Mouse (Mus musculus) CH12.LX (cell line): ENCODE data around the gene Rbm48. TPM values are rescaled to one million over a fixed set of nuclear protein-coding genes. Genes with fewer than 3 reads are reported as not detected.
"Not testable (repeated sequence)": the region's sequence is repeated elsewhere in the genome, so short reads cannot be mapped to it uniquely, and the experiment has no call there.

ENCODE experiments used
- DNase-seq: peaks from one replicate; pipeline ENCODE4 v3.0.0-alpha.2; 2013; ENCODE audit errors: extremely low read depth
- H3K27ac ChIP-seq: 2 replicates; pipeline ENCODE4 v1.5.1; 2012; ENCODE audit warnings: low read depth, mild to moderate bottlenecking, control low read depth, moderate library complexity; ENCODE audit not compliant: insufficient read depth
- H3K27me3 ChIP-seq: replicated peaks from 2 replicates; pipeline ENCODE3; 2012; ENCODE audit warnings: inconsistent platforms
- H3K36me3 ChIP-seq, 2 experiments: replicated peaks in 1 of 2; 2 replicates each; pipeline versions ENCODE3 to v1.6.1; 2012; ENCODE audit warnings: inconsistent platforms in 1 of 2, low read length in 1 of 2, mild to moderate bottlenecking in 1 of 2, mixed read lengths in 1 of 2, moderate library complexity in 1 of 2; ENCODE audit not compliant: control insufficient read depth in 1 of 2, insufficient read depth in 1 of 2
- H3K4me1 ChIP-seq, 2 experiments: 2 replicates each; pipeline ENCODE4 v1.6.1; 2012; ENCODE audit warnings: inconsistent platforms in 1 of 2, moderate library complexity in 1 of 2; ENCODE audit not compliant: insufficient read depth in 2 of 2, control insufficient read depth in 1 of 2
- H3K4me2 ChIP-seq: 2 replicates; pipeline ENCODE4 v1.6.1; 2012; ENCODE audit warnings: low read depth, mild to moderate bottlenecking, control low read depth; ENCODE audit not compliant: poor library complexity, insufficient read depth, severe bottlenecking
- H3K4me3 ChIP-seq, 3 experiments: fragments of 150-350 bp in 1 of 3; sonication (generic) in 1 of 3; replicated peaks in 1 of 3; 2 replicates each; pipeline versions ENCODE3 to v1.5.1; 2011 to 2012; ENCODE audit warnings: low read depth in 2 of 3, low read length in 2 of 3, mild to moderate bottlenecking in 2 of 3, moderate library complexity in 2 of 3, control low read depth in 1 of 3, improper control_type of control experiment in 1 of 3, inconsistent platforms in 1 of 3, mixed read lengths in 1 of 3; ENCODE audit not compliant: poor library complexity in 1 of 3
- H3K79me2 ChIP-seq: replicated peaks from 2 replicates; pipeline ENCODE4 v1.6.1; 2012; ENCODE audit warnings: mild to moderate bottlenecking, moderate library complexity; ENCODE audit not compliant: control insufficient read depth, poor library complexity, insufficient read depth, severe bottlenecking; ENCODE audit errors: extremely low read depth
- H3K9ac ChIP-seq: 2 replicates; pipeline ENCODE4 v1.6.1; 2012; ENCODE audit warnings: low read depth, mild to moderate bottlenecking, control low read depth, moderate library complexity; ENCODE audit not compliant: insufficient read depth
- H3K9me3 ChIP-seq: replicated peaks from 2 replicates; pipeline ENCODE3; 2012; ENCODE audit warnings: low read length, inconsistent platforms, mixed read lengths
- CHD1 ChIP-seq: IDR thresholded peaks from 2 replicates; pipeline ENCODE4 v1.6.1; 2012; ENCODE audit warnings: low read depth, low read length, improper control_type of control experiment, inconsistent platforms
- E2F4 ChIP-seq: IDR thresholded peaks from 2 replicates; pipeline ENCODE4 v1.6.1; 2011; ENCODE audit warnings: low read depth, low read length, improper control_type of control experiment; ENCODE audit not compliant: insufficient replicate concordance
- ETS1 ChIP-seq: conservative IDR thresholded peaks from 2 replicates; pipeline ENCODE4 v1.6.1; 2012; ENCODE audit warnings: low read depth, mild to moderate bottlenecking, inconsistent platforms, low read length, improper control_type of control experiment, moderate library complexity
- GABPA ChIP-seq: IDR thresholded peaks from 2 replicates; pipeline ENCODE4 v1.6.1; 2012; ENCODE audit warnings: low read depth, low read length, improper control_type of control experiment, inconsistent platforms; ENCODE audit not compliant: insufficient replicate concordance
- KAT2A ChIP-seq: IDR thresholded peaks from 2 replicates; pipeline ENCODE4 v1.6.1; 2012; ENCODE audit warnings: low read length, improper control_type of control experiment, inconsistent platforms; ENCODE audit not compliant: insufficient replicate concordance
- MAFK ChIP-seq: IDR thresholded peaks from 2 replicates; pipeline ENCODE4 v1.6.1; 2011; ENCODE audit warnings: low read length, improper control_type of control experiment; ENCODE audit not compliant: insufficient replicate concordance
- MAX ChIP-seq: IDR thresholded peaks from 2 replicates; pipeline ENCODE4 v1.6.1; 2011; ENCODE audit warnings: low read length, improper control_type of control experiment
- MEF2A ChIP-seq: IDR thresholded peaks from 2 replicates; pipeline ENCODE4 v1.6.1; 2014; ENCODE audit warnings: low read depth, mild to moderate bottlenecking, inconsistent platforms, low read length, improper control_type of control experiment, borderline replicate concordance
- MYC ChIP-seq: IDR thresholded peaks from 2 replicates; pipeline ENCODE4 v1.6.1; 2011; ENCODE audit warnings: low read depth, mild to moderate bottlenecking, improper control_type of control experiment, low read length
- POLR2A ChIP-seq: IDR thresholded peaks from 2 replicates; pipeline ENCODE4 v1.6.1; 2011; ENCODE audit warnings: low read depth, mild to moderate bottlenecking, improper control_type of control experiment, low read length
- RAD21 ChIP-seq: IDR thresholded peaks from 2 replicates; pipeline ENCODE4 v1.6.1; 2011; ENCODE audit warnings: low read depth, mild to moderate bottlenecking, low read length, improper control_type of control experiment, moderate library complexity
- RCOR1 ChIP-seq: conservative IDR thresholded peaks from 2 replicates; pipeline ENCODE4 v1.6.1; 2012; ENCODE audit warnings: low read depth, mild to moderate bottlenecking, inconsistent platforms, low read length, improper control_type of control experiment
- SMC3 ChIP-seq: IDR thresholded peaks from 2 replicates; pipeline ENCODE4 v1.6.1; 2011; ENCODE audit warnings: low read depth, low read length, improper control_type of control experiment
- TCF12 ChIP-seq: IDR thresholded peaks from 2 replicates; pipeline ENCODE4 v1.6.1; 2014; ENCODE audit warnings: low read depth, mild to moderate bottlenecking, inconsistent platforms, low read length, improper control_type of control experiment
- USF1 ChIP-seq: IDR thresholded peaks from 2 replicates; pipeline ENCODE4 v1.6.1; 2014; ENCODE audit warnings: low read depth, mild to moderate bottlenecking, inconsistent platforms, low read length, improper control_type of control experiment
- ZMIZ1 ChIP-seq: IDR thresholded peaks from 2 replicates; pipeline ENCODE4 v1.6.1; 2012; ENCODE audit warnings: low read depth, mild to moderate bottlenecking, inconsistent platforms, low read length, improper control_type of control experiment
- ZNF384 ChIP-seq: IDR thresholded peaks from 2 replicates; pipeline ENCODE4 v1.6.1; 2012; ENCODE audit warnings: low read depth, low read length, improper control_type of control experiment, inconsistent platforms
- dilution Hi-C: fragments of 300-500 bp; cut with MboI; formaldehyde crosslinking; loops from 2 replicates; pipeline ENCODE4 v1.14.3; 2020; ENCODE audit warnings: low sequenced_read_pairs; ENCODE audit not compliant: extremely low pct_unique_long_range_greater_than_20kb, extremely low pct_ligation_motif_present
- in situ Hi-C: fragments of 300-500 bp; cut with MboI; formaldehyde crosslinking; loops from 3 replicates; pipeline ENCODE4 v1.14.3; 2019; ENCODE audit warnings: low sequenced_read_pairs, low pct_ligation_motif_present, low pct_unique_long_range_greater_than_20kb, mixed read lengths
- polyA plus RNA-seq: library from polyadenylated mRNA; unstranded; fragments of >175 nt; gene quantifications from 2 replicates; pipeline ENCODE4 v1.2.1, GENCODE M21; 2012; ENCODE audit warnings: low read depth; ENCODE audit not compliant: insufficient read length
- total RNA-seq, 2 experiments: library from RNA; depleted of rRNA; stranded (reverse); fragments of 300-350 nt in 1 of 2; fragments of >200 nt in 1 of 2; gene quantifications; 2 replicates each; pipeline ENCODE4 v1.2.3; 2012 to 2014

Rbm48 gene
- total and polyA plus RNA-seq, 3 experiments = 8.7 to 15.9 (median 14.2) TPM

DNA sequence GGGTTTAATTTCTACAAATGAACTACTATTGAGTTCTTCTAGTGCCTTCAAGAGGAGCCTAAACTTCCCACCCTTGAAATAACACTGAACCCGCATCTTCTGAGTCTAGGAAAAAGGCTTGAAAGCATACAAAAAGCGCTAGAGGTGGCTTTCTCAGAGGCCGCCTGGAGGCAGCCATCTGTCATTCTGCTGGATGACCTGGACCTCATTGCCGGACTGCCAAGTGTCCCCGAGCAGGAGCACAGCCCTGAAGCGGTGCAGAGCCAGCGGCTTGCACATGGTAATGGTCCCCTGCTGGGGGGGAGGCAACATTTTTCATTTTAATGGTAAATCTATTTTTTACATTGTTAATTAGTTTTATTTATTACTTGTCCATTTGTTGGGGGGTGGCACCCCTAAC, 24.1 kb upstream of the Rbm48 start:
- Histone ChIP-seq H3K79me2 (no peaks in the 10 kb centered on the region), H3K36me3 (peaks cover 19 to 65% of the 10 kb centered on the region in 2 experiments), H3K27me3 (no peaks in the 10 kb centered on the region), H3K4me2 (no peak overlapping the region), H3K9ac (no peak overlapping the region), H3K4me3 (no peak overlapping the region), H3K27ac (no peak overlapping the region)
- no peak for DNase-seq
- TF ChIP-seq MAFK (no peak), ZNF384 (no peak), TCF12 (no peak), KAT2A (no peak), POLR2A (no peak), CHD1 (no peak), MAX (no peak), RCOR1 (no peak), SMC3 (no peak), RAD21 (no peak), USF1 (no peak), ZMIZ1 (no peak), GABPA (no peak), MEF2A (no peak), ETS1 (no peak), E2F4 (no peak), MYC (no peak)
- TF ChIP-seq, all 38 proteins: peak for 0
- H3K9me3 ChIP-seq = no peaks in the 10 kb centered on the region
- H3K4me1 ChIP-seq = peaks cover 0 to 12% of the 10 kb centered on the region in 2 experiments; a peak in 2 of 4 replicates
- in situ Hi-C loops = no loop called here
- dilution Hi-C loops = no loop called here

DNA sequence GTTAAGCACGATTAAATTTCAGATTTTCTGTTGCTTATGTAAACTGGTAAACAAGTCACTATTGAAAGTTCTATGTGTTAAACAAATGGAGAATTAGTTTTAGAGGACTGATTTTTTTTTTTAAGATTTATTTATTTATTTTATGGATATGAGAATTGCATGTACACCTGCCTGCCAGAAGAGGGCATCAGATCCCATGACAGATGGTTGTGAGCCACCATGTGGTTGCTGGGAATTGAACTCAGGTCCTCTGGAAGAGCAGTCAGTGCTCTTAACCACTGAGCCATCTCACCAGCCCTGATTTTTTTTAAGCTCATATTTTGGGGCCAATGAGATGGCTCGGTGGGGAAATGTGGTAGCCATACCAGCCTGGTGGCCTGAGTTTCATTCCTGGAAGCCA, 15.4 kb upstream of the Rbm48 start:
- H3K9ac ChIP-seq, H3K4me2 ChIP-seq, H3K79me2 ChIP-seq, DNase-seq, in situ Hi-C loops, H3K27me3 ChIP-seq, H3K4me1 ChIP-seq, dilution Hi-C loops, H3K4me3 ChIP-seq, H3K9me3 ChIP-seq, H3K27ac ChIP-seq: not testable (repeated sequence)
- H3K36me3 ChIP-seq = peaks cover 26 to 57% of the 10 kb centered on the region in 2 experiments
